Mouse (Mus musculus) ES-E14 (cell line): ENCODE data around the gene Rdh8. TPM values are rescaled to one million over a fixed set of nuclear protein-coding genes. Genes with fewer than 3 reads are reported as not detected.
A peak's percentile ranks its signal among the peaks of the same experiment; 100 is the strongest.

Experiments
- DNase-seq: peaks from one replicate; pipeline ENCODE4 v3.0.0-alpha.2; 2013; ENCODE audit warnings: low read depth, low spot score
- H3K27ac ChIP-seq: 2 replicates; pipeline ENCODE4 v1.5.1; 2012; ENCODE audit warnings: low read depth, mild to moderate bottlenecking, low read length, moderate library complexity, mixed read lengths; ENCODE audit not compliant: poor library complexity, insufficient read depth, severe bottlenecking
- H3K36me3 ChIP-seq: 2 replicates; pipeline ENCODE4 v1.6.1; 2012; ENCODE audit warnings: mild to moderate bottlenecking, low read length, moderate library complexity, mixed read lengths; ENCODE audit not compliant: control insufficient read depth, poor library complexity, insufficient read depth, severe bottlenecking
- H3K4me1 ChIP-seq, 2 experiments: fragments of 150-350 bp in 1 of 2; sonication (generic) in 1 of 2; 2 replicates each; pipeline ENCODE4 v1.6.1; 2012; ENCODE audit warnings: low read length in 2 of 2, mild to moderate bottlenecking in 1 of 2, mixed read lengths in 1 of 2; ENCODE audit not compliant: control insufficient read depth in 2 of 2, insufficient read depth in 2 of 2, poor library complexity in 1 of 2
- H3K4me3 ChIP-seq, 2 experiments: fragments of 150-350 bp in 1 of 2; sonication (generic) in 1 of 2; 2 replicates each; pipeline ENCODE4 v1.5.1; 2012; ENCODE audit warnings: low read length in 2 of 2, low read depth in 1 of 2, mild to moderate bottlenecking in 1 of 2, mixed read lengths in 1 of 2; ENCODE audit not compliant: insufficient read depth in 1 of 2, poor library complexity in 1 of 2, severe bottlenecking in 1 of 2
- H3K9ac ChIP-seq: 2 replicates; pipeline ENCODE4 v1.6.1; 2012; ENCODE audit warnings: low read depth, mild to moderate bottlenecking, low read length, mixed read lengths; ENCODE audit not compliant: poor library complexity, insufficient read depth, severe bottlenecking
- H3K9me3 ChIP-seq: fragments of 150-350 bp; sonication (generic); 2 replicates; pipeline ENCODE4 v1.6.1; 2012; ENCODE audit warnings: low read depth, mild to moderate bottlenecking, low read length; ENCODE audit not compliant: control insufficient read depth, insufficient read depth
- CHD2 ChIP-seq: IDR thresholded peaks from 2 replicates; pipeline ENCODE4 v1.6.1; 2014; ENCODE audit warnings: mild to moderate bottlenecking, low read depth, low read length, inconsistent platforms
- HCFC1 ChIP-seq: IDR thresholded peaks from 2 replicates; pipeline ENCODE4 v1.6.1; 2012; ENCODE audit warnings: low read length, inconsistent platforms, borderline replicate concordance; ENCODE audit not compliant: insufficient read depth
- MAFK ChIP-seq: IDR thresholded peaks from 2 replicates; pipeline ENCODE4 v1.6.1; 2014; ENCODE audit warnings: mild to moderate bottlenecking, low read depth, low read length, inconsistent platforms; ENCODE audit not compliant: insufficient read depth
- ZC3H11A ChIP-seq: IDR thresholded peaks from 2 replicates; pipeline ENCODE4 v1.6.1; 2012; ENCODE audit warnings: low read depth, mild to moderate bottlenecking, inconsistent platforms, low read length, borderline replicate concordance
- ZNF384 ChIP-seq: IDR thresholded peaks from 2 replicates; pipeline ENCODE4 v1.6.1; 2012; ENCODE audit warnings: low read depth, low read length, inconsistent platforms
- in situ Hi-C, 2 experiments: fragments of 600-800 bp; cut with MboI; formaldehyde crosslinking; loops; one replicate each; pipeline ENCODE4 v1.15.1; 2025; ENCODE audit warnings: low sequenced_read_pairs in 2 of 2, inconsistent platforms in 1 of 2; ENCODE audit not compliant: unreplicated experiment in 2 of 2
- total RNA-seq: library from RNA; depleted of rRNA; stranded (reverse); fragments of 300-350 nt; gene quantifications from 2 replicates; pipeline ENCODE4 v1.2.3, GENCODE M21; 2012; rRNA removed

Gene Rdh8
- total RNA-seq, 1 experiment: not detected

DNA sequence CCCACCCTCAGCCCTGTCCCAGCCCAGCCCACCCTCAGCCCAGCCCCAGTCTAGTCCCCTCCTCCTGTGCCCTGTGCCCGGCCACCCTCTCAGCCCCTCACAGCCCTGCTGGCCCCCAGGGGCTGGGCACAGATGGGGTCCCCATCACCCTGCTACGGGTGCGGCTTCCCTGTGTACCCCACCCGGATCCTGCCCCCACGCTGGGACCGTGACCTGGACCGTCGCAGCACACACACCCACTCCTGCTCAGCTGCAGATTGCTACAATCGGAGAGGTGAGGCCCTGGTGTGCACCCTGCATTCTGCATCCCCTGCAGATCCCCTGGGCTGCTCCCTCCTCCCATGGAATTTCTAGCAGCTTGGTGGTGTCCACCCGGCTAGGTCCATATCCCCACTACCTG, 54.7 kb downstream of the Rdh8 start:
- TF ChIP-seq CHD2: no peak
- TF ChIP-seq ZNF384: no peak
- no peak for TF ChIP-seq HCFC1
- TF ChIP-seq MAFK: no peak
- TF ChIP-seq ZC3H11A: no peak
- DNase-seq: no peak
- in situ Hi-C loops: no loop called here
- no peak overlapping the region for H3K4me3 ChIP-seq
- no peaks in the 10 kb centered on the region for H3K9me3 ChIP-seq
- H3K9ac ChIP-seq: no peak overlapping the region
- H3K4me1 ChIP-seq: peaks cover 0 to 6% of the 10 kb centered on the region in 2 experiments; a peak in 2 of 4 replicates
- peaks cover 27% of the 10 kb centered on the region for H3K36me3 ChIP-seq
- H3K27ac ChIP-seq: no peak overlapping the region

DNA sequence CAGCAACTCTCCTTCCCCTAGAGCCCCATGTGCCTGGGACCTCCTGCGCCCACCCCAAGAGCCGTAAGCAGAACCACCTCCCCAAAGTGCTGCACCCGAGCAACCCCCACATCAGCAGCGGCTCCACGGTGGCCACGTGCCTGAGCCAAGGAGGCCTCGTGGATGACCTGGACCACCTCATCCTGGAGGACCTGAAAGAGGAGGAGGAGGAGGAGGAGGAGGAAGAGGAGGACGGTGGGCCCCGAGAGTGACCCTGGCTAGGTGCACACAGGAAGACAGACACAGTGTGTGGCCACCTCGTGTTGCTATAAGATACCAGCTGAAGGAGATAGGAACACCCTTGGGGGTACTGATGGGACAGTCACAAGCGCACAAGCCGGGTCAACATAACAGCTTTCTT, 55.2 kb downstream of the Rdh8 start:
- peaks cover 27% of the 10 kb centered on the region for H3K36me3 ChIP-seq
- in situ Hi-C loops: no loop called here
- no peak for DNase-seq
- no peak overlapping the region for H3K27ac ChIP-seq
- H3K4me3 ChIP-seq: no peak overlapping the region
- H3K9ac ChIP-seq: no peak overlapping the region
- no peaks in the 10 kb centered on the region for H3K9me3 ChIP-seq
- TF ChIP-seq ZC3H11A (no peak), MAFK (no peak), ZNF384 (no peak), CHD2 (no peak), HCFC1 (no peak)
- peaks cover 0 to 6% of the 10 kb centered on the region in 2 experiments; a peak in 2 of 4 replicates for H3K4me1 ChIP-seq

DNA sequence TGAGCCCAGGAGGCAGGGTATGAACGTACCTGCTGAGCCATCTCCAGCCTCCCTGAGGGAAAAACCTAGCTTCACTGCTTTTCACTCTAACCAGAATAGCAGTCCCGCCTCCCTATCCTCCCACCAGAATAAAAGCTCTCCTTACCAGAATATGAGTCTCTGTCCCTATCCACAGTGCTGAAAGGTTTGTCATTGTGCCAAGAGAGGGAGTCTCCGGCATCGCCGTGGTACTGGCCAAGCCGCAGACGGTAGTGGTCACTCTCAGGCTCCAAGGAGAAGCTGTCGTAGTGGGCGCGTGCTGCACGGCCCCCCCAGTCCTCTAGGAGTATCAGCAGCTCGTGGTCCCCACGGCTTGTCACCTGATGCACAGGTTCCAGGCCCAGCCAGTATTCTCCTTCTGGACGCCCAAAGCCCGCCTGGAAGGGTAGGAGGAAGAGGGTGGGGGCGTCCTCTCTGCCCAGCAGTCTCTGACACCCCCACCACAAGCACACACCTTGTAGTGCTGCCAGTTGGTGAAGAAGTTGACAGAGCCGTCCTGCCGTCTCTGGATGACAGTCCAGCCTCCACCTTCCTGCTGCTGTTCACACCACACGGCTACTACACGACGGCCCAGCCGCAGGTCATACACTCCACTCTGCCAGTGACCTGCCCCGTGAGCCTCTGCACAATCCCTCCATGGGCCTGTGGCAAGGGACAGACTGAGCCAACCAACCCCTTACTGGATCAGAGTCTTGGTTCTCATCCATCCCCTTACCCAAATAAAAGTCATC, 56.9 kb downstream of the Rdh8 start:
- Histone ChIP-seq H3K9me3 (no peaks in the 10 kb centered on the region), H3K27ac (no peak overlapping the region), H3K9ac (no peak overlapping the region), H3K4me1 (peaks cover 0 to 8% of the 10 kb centered on the region in 2 experiments; a peak in 2 of 4 replicates), H3K4me3 (no peak overlapping the region), H3K36me3 (peaks cover 26% of the 10 kb centered on the region)
- TF ChIP-seq CHD2: no peak
- TF ChIP-seq ZC3H11A: peak; percentile 70; the same call in 1 of the 2 replicates
- DNase-seq: no peak
- in situ Hi-C loops: no loop called here

Other genes starting within 250 kb of the Rdh8 start
- gene Zfp846, start 237.2 kb upstream of the Rdh8 start, total RNA-seq: 8.3 and 9.0 TPM in 2 replicates
- 185 and 224 TPM in 2 replicates for gene Ubl5, start 175.6 kb upstream of the Rdh8 start, total RNA-seq
- gene Fbxl12, start 173.7 kb upstream of the Rdh8 start, total RNA-seq: 13.0 and 14.5 TPM in 2 replicates
- 58.6 and 66.6 TPM in 2 replicates for gene Pin1, start 166.4 kb upstream of the Rdh8 start, total RNA-seq
- 2.2 and 2.9 TPM in 2 replicates for gene Olfm2, start 72.2 kb upstream of the Rdh8 start, total RNA-seq
- 2.3 TPM in 2 replicates for gene Col5a3, start 3.4 kb upstream of the Rdh8 start, total RNA-seq
- gene A230050P20Rik, start 50.1 kb downstream of the Rdh8 start, total RNA-seq: 8.3 and 16.5 TPM in 2 replicates
- gene Angptl6, start 61.2 kb downstream of the Rdh8 start, total RNA-seq: 4.1 and 4.4 TPM in 2 replicates
- gene Ppan, start 69.7 kb downstream of the Rdh8 start, total RNA-seq: 179 and 287 TPM in 2 replicates
- 196 and 239 TPM in 2 replicates for gene Eif3g, start 80.1 kb downstream of the Rdh8 start, total RNA-seq
- gene Dnmt1, start 141.4 kb downstream of the Rdh8 start, total RNA-seq: 122 and 124 TPM in 2 replicates
- gene S1pr2, start 158.3 kb downstream of the Rdh8 start, total RNA-seq: 35.7 and 62.4 TPM in 2 replicates
- 80.8 and 89.5 TPM in 2 replicates for gene Mrpl4, start 184.2 kb downstream of the Rdh8 start, total RNA-seq
- gene Icam1, start 197.5 kb downstream of the Rdh8 start, total RNA-seq: 153 and 310 TPM in 2 replicates
- 1.5 and 3.1 TPM in 2 replicates for gene Icam4, start 210.9 kb downstream of the Rdh8 start, total RNA-seq
- 1.4 and 1.8 TPM in 2 replicates for gene Icam5, start 213.6 kb downstream of the Rdh8 start, total RNA-seq
- gene Zglp1, start 248.6 kb downstream of the Rdh8 start, total RNA-seq: 1.3 and 2.0 TPM in 2 replicates